Mouse (Mus musculus): ENCODE results near the gene Ccdc27. TPM values are rescaled to one million over a fixed set of nuclear protein-coding genes. Genes with fewer than 3 reads are reported as not detected.

Gene Ccdc27
- polyA plus RNA-seq, 1 experiment from 2014 or later: 0.15 TPM

GRCm38 (mm10) chr4:154064827-154065773 is 22.6 kb upstream of the Ccdc27 start:
- 0 out of 2 replicates have a peak, but pooled peaks cover 3% of the 10 kb centered on the region for H3K27me3 ChIP-seq
- no peak overlapping the region for H3K4me3 ChIP-seq (replicated peaks)
- no peak overlapping the region for H3K9ac ChIP-seq
- no peaks in the 10 kb centered on the region for H3K9me3 ChIP-seq (replicated peaks)
- no peaks in the 10 kb centered on the region for H3K36me3 ChIP-seq
- no peaks in the 10 kb centered on the region for H3K4me1 ChIP-seq
- 60% methylated on average over 14 of the region's 14 CpGs for WGBS
- no peak overlapping the region for H3K27ac ChIP-seq (replicated peaks)
- H3K4me2 ChIP-seq (replicated peaks): no peak overlapping the region
- no peak for ATAC-seq (ENCODE audit: insufficient number of reproducible peaks, low FRiP score, low TSS enrichment, low read depth)

DNA sequence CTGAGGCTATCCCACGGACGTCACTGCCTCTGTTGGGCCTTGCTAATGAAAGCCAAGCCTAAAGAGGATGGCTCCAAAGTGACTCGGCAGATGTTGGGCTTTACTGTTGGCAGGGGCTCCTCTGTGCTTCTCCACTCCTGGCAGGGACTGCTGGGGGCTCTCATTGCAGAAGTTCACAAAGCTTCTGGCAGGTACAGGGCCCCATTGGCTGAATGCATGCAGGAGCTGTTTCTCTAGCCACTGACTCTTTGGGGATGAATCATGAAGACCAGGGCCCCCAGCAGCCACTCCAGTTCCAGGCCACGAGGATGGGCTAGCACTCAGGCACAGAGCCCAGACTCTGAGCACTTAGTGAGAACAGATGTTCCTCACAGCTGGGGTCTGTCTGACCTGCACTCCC is 15.2 kb upstream of the Ccdc27 start:
- Histone ChIP-seq H3K27ac (replicated peaks) (peak overlapping the region; percentile 87; the same call in 1 of the 2 replicates), H3K9me3 (replicated peaks) (no peaks in the 10 kb centered on the region), H3K4me3 (replicated peaks) (no peak overlapping the region), H3K4me2 (replicated peaks) (no peak overlapping the region), H3K9ac (no peak overlapping the region), H3K27me3 (no peaks in the 10 kb centered on the region), H3K36me3 (no peaks in the 10 kb centered on the region), H3K4me1 (peaks cover 26% of the 10 kb centered on the region)
- peak; percentile 61 for ATAC-seq (ENCODE audit: insufficient number of reproducible peaks, low FRiP score, low TSS enrichment, low read depth)
- 35% methylated on average over 4 of the region's 4 CpGs for WGBS

DNA sequence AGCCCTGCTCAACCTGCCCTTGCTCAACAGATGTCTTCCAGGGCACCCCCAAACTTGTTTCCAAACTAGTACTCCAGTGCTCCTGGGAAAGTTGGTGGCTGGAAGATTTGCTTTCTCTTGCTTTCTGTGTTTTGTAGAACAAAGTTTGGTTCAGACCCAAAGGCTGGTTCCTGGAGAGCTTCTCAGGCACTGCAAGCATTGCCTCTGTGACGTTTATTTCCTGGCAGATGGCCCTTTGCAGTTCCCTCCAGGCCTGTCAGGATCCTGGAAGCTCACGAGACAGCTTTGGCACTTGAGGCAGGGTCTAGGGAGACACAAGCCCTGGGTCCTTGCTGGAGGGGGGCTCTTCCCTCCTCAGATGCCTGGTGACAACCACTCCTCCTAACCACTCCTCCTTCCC is 14.2 kb upstream of the Ccdc27 start:
- H3K27ac ChIP-seq (replicated peaks): peak overlapping the region; percentile 87

GRCm38 (mm10) chr4:154056046-154056445 is 13.6 kb upstream of the Ccdc27 start:
- peaks cover 26% of the 10 kb centered on the region for H3K4me1 ChIP-seq
- H3K27me3 ChIP-seq: no peaks in the 10 kb centered on the region
- H3K9me3 ChIP-seq (replicated peaks): no peaks in the 10 kb centered on the region
- no peaks in the 10 kb centered on the region for H3K36me3 ChIP-seq
- no peak overlapping the region for H3K9ac ChIP-seq
- no peak overlapping the region for H3K4me2 ChIP-seq (replicated peaks)
- H3K4me3 ChIP-seq (replicated peaks): no peak overlapping the region
- no peak for ATAC-seq (ENCODE audit: insufficient number of reproducible peaks, low FRiP score, low TSS enrichment, low read depth)
- peak overlapping the region; percentile 87 for H3K27ac ChIP-seq (replicated peaks)
- 36% methylated on average over 2 of the region's 2 CpGs for WGBS

More for the DNA sequence above, 14.2 kb upstream of the Ccdc27 start:
- 23% methylated on average over 2 of the region's 2 CpGs for WGBS
- no peak for ATAC-seq (ENCODE audit: insufficient number of reproducible peaks, low FRiP score, low TSS enrichment, low read depth)
- Histone ChIP-seq H3K36me3 (no peaks in the 10 kb centered on the region), H3K9ac (no peak overlapping the region), H3K9me3 (replicated peaks) (no peaks in the 10 kb centered on the region), H3K4me3 (replicated peaks) (no peak overlapping the region), H3K27me3 (no peaks in the 10 kb centered on the region), H3K4me2 (replicated peaks) (no peak overlapping the region), H3K4me1 (peaks cover 26% of the 10 kb centered on the region)

DNA sequence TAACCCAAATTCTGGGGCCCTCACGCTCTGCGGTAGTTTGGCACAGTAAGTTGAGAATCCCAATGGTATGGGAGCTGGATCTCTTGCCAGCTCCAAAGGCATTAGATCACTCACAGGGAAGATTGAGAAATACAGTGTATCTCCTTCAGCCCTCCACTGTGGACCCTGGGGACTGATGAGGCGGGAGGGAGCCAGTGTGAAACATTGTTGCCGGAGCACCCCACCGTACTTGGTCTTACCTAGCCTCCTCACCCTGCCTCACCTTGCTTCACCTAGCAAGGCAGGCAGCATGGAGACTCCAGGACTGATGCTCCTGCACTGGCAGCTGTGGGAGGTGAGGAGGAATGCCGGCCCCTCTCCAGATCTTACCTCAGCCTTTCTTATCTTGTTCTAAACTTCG is 13.0 kb upstream of the Ccdc27 start:
- no peaks in the 10 kb centered on the region for H3K27me3 ChIP-seq
- no peak overlapping the region for H3K9ac ChIP-seq
- H3K4me2 ChIP-seq (replicated peaks): no peak overlapping the region
- peaks cover 26% of the 10 kb centered on the region for H3K4me1 ChIP-seq
- WGBS: 78% methylated on average over 7 of the region's 7 CpGs
- H3K36me3 ChIP-seq: no peaks in the 10 kb centered on the region
- H3K27ac ChIP-seq (replicated peaks): peak overlapping the region; percentile 82
- H3K9me3 ChIP-seq (replicated peaks): no peaks in the 10 kb centered on the region
- no peak for ATAC-seq (ENCODE audit: insufficient number of reproducible peaks, low FRiP score, low TSS enrichment, low read depth)
- H3K4me3 ChIP-seq (replicated peaks): no peak overlapping the region

- Histone ChIP-seq H3K4me2 (replicated peaks) (no peak overlapping the region), H3K9me3 (replicated peaks) (no peaks in the 10 kb centered on the region), H3K4me3 (replicated peaks) (no peak overlapping the region), H3K4me1 (peaks cover 24% of the 10 kb centered on the region), H3K27me3 (no peaks in the 10 kb centered on the region), H3K36me3 (no peaks in the 10 kb centered on the region), H3K9ac (no peak overlapping the region), H3K27ac (replicated peaks) (no peak overlapping the region)
- 48% methylated on average over 4 of the region's 4 CpGs for WGBS
- ATAC-seq (ENCODE audit: insufficient number of reproducible peaks, low FRiP score, low TSS enrichment, low read depth): no peak
Observed at GRCm38 (mm10) chr4:154053065-154053464, 10.6 kb upstream of the Ccdc27 start.

DNA sequence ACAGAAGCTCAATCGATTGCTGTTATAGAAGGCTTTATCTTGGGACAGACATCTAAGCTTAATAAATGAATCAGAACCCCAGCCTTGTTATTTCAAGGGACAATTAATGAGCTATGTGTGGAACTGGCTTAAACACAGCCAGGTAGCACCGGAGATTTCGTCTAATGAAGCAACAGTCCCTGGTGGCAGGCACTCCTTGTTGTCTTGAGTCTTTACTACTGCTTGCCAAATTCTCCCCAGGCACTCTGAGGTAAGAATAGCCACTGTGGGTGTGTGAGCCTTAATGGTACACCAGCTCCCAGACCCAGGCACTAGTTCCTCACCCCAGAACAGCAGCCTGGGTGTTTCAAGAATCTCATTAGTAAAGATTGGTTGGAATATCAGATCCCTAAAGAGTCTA is 8.9 kb upstream of the Ccdc27 start:
- 0 out of 2 replicates have a peak, but pooled peaks have one; percentile 25 for ATAC-seq (ENCODE audit: insufficient number of reproducible peaks, low FRiP score, low TSS enrichment, low read depth)
- Histone ChIP-seq H3K4me3 (replicated peaks) (no peak overlapping the region), H3K36me3 (no peaks in the 10 kb centered on the region), H3K4me2 (replicated peaks) (no peak overlapping the region), H3K4me1 (peaks cover 8% of the 10 kb centered on the region), H3K27ac (replicated peaks) (no peak overlapping the region), H3K9me3 (replicated peaks) (no peaks in the 10 kb centered on the region), H3K27me3 (no peaks in the 10 kb centered on the region), H3K9ac (no peak overlapping the region)
- 83% methylated on average over 3 of the region's 3 CpGs for WGBS

DNA sequence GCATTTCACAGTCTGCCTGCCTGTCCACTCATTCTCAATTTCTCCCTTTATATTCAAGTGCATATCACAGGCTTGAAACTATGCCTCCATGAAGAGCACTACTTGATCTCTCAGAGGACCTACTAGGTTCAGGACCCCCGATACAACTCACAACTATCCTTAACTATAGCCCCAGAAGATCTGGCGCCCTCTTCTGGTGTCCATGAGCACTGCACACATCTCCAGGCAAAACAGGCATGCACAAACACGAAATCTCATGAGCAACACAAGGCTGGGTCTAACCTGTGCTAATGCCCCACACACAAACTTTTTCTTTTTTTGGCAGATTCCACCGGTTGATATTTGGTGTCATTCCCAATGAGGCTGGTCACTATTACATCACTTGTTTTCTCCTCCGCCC is 3.4 kb upstream of the Ccdc27 start:
- Histone ChIP-seq H3K36me3 (no peaks in the 10 kb centered on the region), H3K4me2 (replicated peaks) (no peak overlapping the region), H3K27ac (replicated peaks) (no peak overlapping the region), H3K27me3 (no peaks in the 10 kb centered on the region), H3K4me1 (no peaks in the 10 kb centered on the region), H3K9me3 (replicated peaks) (no peaks in the 10 kb centered on the region), H3K4me3 (replicated peaks) (no peak overlapping the region), H3K9ac (no peak overlapping the region)
- WGBS: 76% methylated on average over 5 of the region's 5 CpGs
- ATAC-seq (ENCODE audit: insufficient number of reproducible peaks, low FRiP score, low TSS enrichment, low read depth): no peak

GRCm38 (mm10) chr4:154037123-154037522 is 5.4 kb downstream of the Ccdc27 start:
- Histone ChIP-seq H3K27me3 (peaks cover 4% of the 10 kb centered on the region; the same call in 1 of the 2 replicates), H3K9me3 (replicated peaks) (no peaks in the 10 kb centered on the region), H3K4me1 (no peaks in the 10 kb centered on the region), H3K4me3 (replicated peaks) (no peak overlapping the region), H3K4me2 (replicated peaks) (no peak overlapping the region), H3K27ac (replicated peaks) (no peak overlapping the region), H3K9ac (no peak overlapping the region), H3K36me3 (no peaks in the 10 kb centered on the region)
- ATAC-seq (ENCODE audit: insufficient number of reproducible peaks, low FRiP score, low TSS enrichment, low read depth): no peak
- WGBS: 32% methylated on average over 3 of the region's 3 CpGs

DNA sequence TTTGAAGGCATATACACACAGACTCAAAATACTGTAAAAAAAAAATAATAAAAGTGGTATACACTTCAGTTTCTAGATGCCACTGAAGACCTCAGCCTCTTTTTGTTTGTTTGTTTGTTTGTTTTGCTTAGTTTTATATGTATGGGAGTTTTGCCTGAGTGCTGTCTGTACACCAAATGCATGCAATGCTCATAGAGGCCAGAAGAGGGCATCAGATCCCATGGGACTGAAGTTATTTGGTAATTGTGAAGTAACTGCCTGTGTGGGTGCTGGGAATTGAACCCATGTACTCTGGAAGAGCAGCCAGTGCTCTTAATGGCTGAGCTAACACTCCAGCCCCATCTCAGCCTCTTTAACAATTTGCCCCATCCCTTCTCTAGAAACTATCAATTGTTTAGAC is 13.8 kb downstream of the Ccdc27 start:
- Histone ChIP-seq H3K27me3 (peaks cover 14% of the 10 kb centered on the region; the same call in 1 of the 2 replicates), H3K36me3 (no peaks in the 10 kb centered on the region), H3K4me2 (replicated peaks) (no peak overlapping the region), H3K9ac (no peak overlapping the region), H3K4me3 (replicated peaks) (no peak overlapping the region), H3K9me3 (replicated peaks) (no peaks in the 10 kb centered on the region), H3K27ac (replicated peaks) (no peak overlapping the region; the same call in 1 of the 2 replicates), H3K4me1 (peaks cover 43% of the 10 kb centered on the region)
- ATAC-seq (ENCODE audit: insufficient number of reproducible peaks, low FRiP score, low TSS enrichment, low read depth): no peak

DNA sequence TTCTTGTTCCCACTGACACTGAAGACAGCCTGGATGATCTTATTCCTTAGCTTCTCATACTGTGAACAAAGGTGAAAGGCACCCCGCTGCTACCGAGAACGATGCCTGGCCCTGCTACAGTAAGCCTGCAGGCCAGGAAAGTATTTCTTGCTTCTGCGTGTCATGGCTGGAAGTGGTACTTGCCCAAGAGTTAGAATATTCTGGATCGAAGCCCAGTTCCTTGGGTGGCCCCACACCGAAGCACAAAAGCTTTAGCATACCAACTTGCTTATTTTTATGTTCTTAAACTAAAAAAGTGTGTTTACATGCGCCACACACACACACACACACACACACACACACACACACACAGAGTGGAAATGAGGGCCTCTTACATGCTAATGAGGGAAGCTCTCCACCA is 14.4 kb downstream of the Ccdc27 start:
- WGBS: 43% methylated on average over 7 of the region's 7 CpGs
- peak overlapping the region; percentile 12; the same call in 1 of the 2 replicates for H3K27ac ChIP-seq (replicated peaks)
- H3K9ac ChIP-seq: no peak overlapping the region
- peaks cover 44% of the 10 kb centered on the region for H3K4me1 ChIP-seq
- H3K9me3 ChIP-seq (replicated peaks): no peaks in the 10 kb centered on the region
- no peaks in the 10 kb centered on the region for H3K36me3 ChIP-seq
- H3K4me2 ChIP-seq (replicated peaks): no peak overlapping the region
- ATAC-seq (ENCODE audit: insufficient number of reproducible peaks, low FRiP score, low TSS enrichment, low read depth): no peak
- H3K27me3 ChIP-seq: peaks cover 14% of the 10 kb centered on the region; the same call in 1 of the 2 replicates
- H3K4me3 ChIP-seq (replicated peaks): no peak overlapping the region

DNA sequence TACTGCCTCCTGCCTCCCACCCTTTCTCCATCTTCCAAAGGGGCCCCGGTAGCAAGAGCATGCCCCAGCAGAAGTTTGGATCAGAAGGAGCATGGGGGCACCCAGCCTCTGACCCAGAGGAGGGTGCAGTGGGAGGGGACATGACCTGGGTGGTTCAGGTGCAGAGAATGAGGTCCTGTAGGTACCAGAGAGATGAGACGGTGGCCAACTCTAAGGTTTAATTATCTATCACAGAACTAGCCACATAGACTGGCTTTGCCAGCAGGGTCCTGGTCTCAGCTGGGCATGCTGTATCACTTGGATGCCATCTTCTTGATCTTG is 16.1 kb downstream of the Ccdc27 start:
- H3K4me1 ChIP-seq: peaks cover 49% of the 10 kb centered on the region
- H3K9me3 ChIP-seq (replicated peaks): no peaks in the 10 kb centered on the region
- peaks cover 14% of the 10 kb centered on the region; the same call in 1 of the 2 replicates for H3K27me3 ChIP-seq
- ATAC-seq (ENCODE audit: insufficient number of reproducible peaks, low FRiP score, low TSS enrichment, low read depth): no peak
- no peak overlapping the region for H3K9ac ChIP-seq
- H3K4me3 ChIP-seq (replicated peaks): peak overlapping the region; percentile 42
- H3K36me3 ChIP-seq: peaks cover 13% of the 10 kb centered on the region
- H3K27ac ChIP-seq (replicated peaks): no peak overlapping the region
- 22% methylated on average over 2 of the region's 2 CpGs for WGBS
- peak overlapping the region; percentile 67 for H3K4me2 ChIP-seq (replicated peaks)
